ENCODE assay signal across 22 mouse cellular contexts in genomic region chr5:143558731-143559130, GRCm38 (mm10). TPM values are rescaled to one million over a fixed set of nuclear protein-coding genes. Genes with fewer than 3 reads are reported as not detected.
A peak's percentile ranks its signal among the peaks of the same experiment; 100 is the strongest.
DNase-seq lines count a peak whose midpoint lies in the region; ATAC-seq and TF ChIP-seq lines count a peak whose summit lies in the region.
"Had no signal": no experiment of that assay in that cellular context is flagged by ENCODE, and none has a peak within 500 bp of the region (broad histone marks: within the 10 kb centered on the region; RNA-seq: fewer than 3 reads in every experiment).

No protein-coding gene starts in this region.

- 72% methylated on average over 3 of the region's 3 CpGs for WGBS in liver, embryonic 13.5 days (ENCODE audit: insufficient replicate concordance)
- WGBS in liver, embryonic 11.5 days = 77% methylated on average over 3 of the region's 3 CpGs
- 37% methylated on average over 3 of the region's 3 CpGs for WGBS in heart, postnatal 0 days
- WGBS in midbrain, embryonic 11.5 days = 90% methylated on average over 3 of the region's 3 CpGs
- whole genome bisulfite sequencing in hindbrain, embryonic 12.5 days = 95% methylated on average over 3 of the region's 3 CpGs

- no peak for TF ChIP-seq EP300 in heart, postnatal 0 days (IDR thresholded peaks at IDR 0.05; ENCODE audit: low read depth)

- no peaks in the 10 kb centered on the region for H3K9me3 ChIP-seq in liver, embryonic 13.5 days (replicated peaks)
- no peaks in the 10 kb centered on the region for H3K9me3 ChIP-seq in liver, embryonic 11.5 days (ENCODE audit: control insufficient read depth, low read length)
- H3K9me3 ChIP-seq in heart, postnatal 0 days (replicated peaks; ENCODE audit: control insufficient read depth, low read length) = no peaks in the 10 kb centered on the region
- H3K9me3 ChIP-seq in midbrain, embryonic 11.5 days (ENCODE audit: control insufficient read depth, low read length) = no peaks in the 10 kb centered on the region
- H3K9me3 ChIP-seq in hindbrain, embryonic 12.5 days (replicated peaks) = no peaks in the 10 kb centered on the region
- H3K9me3 ChIP-seq: embryonic facial prominence, embryonic 13.5 days; G1E; hindbrain, embryonic 13.5 days; limb, embryonic 10.5 days had no signal

- H3K4me1 ChIP-seq in liver, embryonic 13.5 days (replicated peaks) = peaks cover 71% of the 10 kb centered on the region
- H3K4me1 ChIP-seq in liver, embryonic 11.5 days (replicated peaks; ENCODE audit: control insufficient read depth, insufficient read depth, low read length) = peaks cover 11% of the 10 kb centered on the region
- peaks cover 47% of the 10 kb centered on the region for H3K4me1 ChIP-seq in heart, postnatal 0 days (ENCODE audit: control insufficient read depth, insufficient read depth)
- no peaks in the 10 kb centered on the region for H3K4me1 ChIP-seq in midbrain, embryonic 11.5 days (ENCODE audit: control insufficient read depth, insufficient read depth, low read length)
- peaks cover 5% of the 10 kb centered on the region; the same call in 1 of the 2 replicates for H3K4me1 ChIP-seq in hindbrain, embryonic 12.5 days
- H3K4me1 ChIP-seq: embryonic facial prominence, embryonic 13.5 days; limb, embryonic 10.5 days had no signal

- peak; percentile 32 for DNase-seq in gastrocnemius, postnatal 14 days
- no peak for DNase-seq in gastrocnemius, postnatal 4 days (ENCODE audit: low spot score in 2 of 2)
- no peak for DNase-seq in liver, embryonic 13.5 days
- DNase-seq in liver, embryonic 11.5 days (ENCODE audit: low spot score) = no peak
- peak; percentile 59 for DNase-seq in heart, postnatal 0 days (ENCODE audit: low spot score)
- no peak for DNase-seq in midbrain, embryonic 11.5 days (ENCODE audit: low spot score, missing footprints)
- DNase-seq: adrenal gland, postnatal 14 days; cerebellum, adult 11 months; cerebellum, postnatal 10 days; kidney, adult 9 months; kidney, postnatal 25 days; lung, postnatal 14 days; midbrain, embryonic 14.5 days; thymus, postnatal 36 days had no signal

- intact Hi-C loops in gastrocnemius, postnatal 14 days (cut with DNase I; ENCODE audit: low total_unique reads) = no loop called here

- H3K4me3 ChIP-seq in liver, embryonic 13.5 days (replicated peaks) = no peak overlapping the region
- no peak overlapping the region for H3K4me3 ChIP-seq in liver, embryonic 11.5 days (ENCODE audit: low read depth, low read length)
- no peak overlapping the region for H3K4me3 ChIP-seq in heart, postnatal 0 days (ENCODE audit: low read depth, low read length)
- no peak overlapping the region for H3K4me3 ChIP-seq in midbrain, embryonic 11.5 days (ENCODE audit: low read depth, low read length)
- no peak overlapping the region for H3K4me3 ChIP-seq in hindbrain, embryonic 12.5 days
- H3K4me3 ChIP-seq: embryonic facial prominence, embryonic 13.5 days; hindbrain, embryonic 13.5 days; limb, embryonic 10.5 days had no signal

- peak overlapping the region; percentile 58 for H3K27ac ChIP-seq in liver, embryonic 13.5 days
- H3K27ac ChIP-seq in liver, embryonic 11.5 days (ENCODE audit: low read depth, low read length) = no peak overlapping the region
- peak overlapping the region; percentile 79 for H3K27ac ChIP-seq in heart, postnatal 0 days (ENCODE audit: low read depth)
- H3K27ac ChIP-seq in midbrain, embryonic 11.5 days (ENCODE audit: low read depth, low read length) = no peak overlapping the region
- no peak overlapping the region for H3K27ac ChIP-seq in hindbrain, embryonic 12.5 days
- H3K27ac ChIP-seq: embryonic facial prominence, embryonic 13.5 days; hindbrain, embryonic 13.5 days; limb, embryonic 10.5 days had no signal

- H3K4me2 ChIP-seq in liver, embryonic 13.5 days = no peak overlapping the region
- no peak overlapping the region for H3K4me2 ChIP-seq in liver, embryonic 11.5 days
- no peak overlapping the region for H3K4me2 ChIP-seq in heart, postnatal 0 days (ENCODE audit: low read depth, low read length)
- no peak overlapping the region for H3K4me2 ChIP-seq in midbrain, embryonic 11.5 days
- H3K4me2 ChIP-seq in hindbrain, embryonic 12.5 days (replicated peaks) = no peak overlapping the region
- H3K4me2 ChIP-seq: embryonic facial prominence, embryonic 13.5 days; hindbrain, embryonic 13.5 days had no signal

- no peak for ATAC-seq in liver, embryonic 13.5 days (ENCODE audit: low read depth)
- no peak for ATAC-seq in liver, embryonic 11.5 days (replicated peaks; ENCODE audit: low FRiP score)
- ATAC-seq in heart, postnatal 0 days (ENCODE audit: insufficient read depth, low read depth) = peak; percentile 35; the same call in 1 of the 2 replicates
- no peak for ATAC-seq in midbrain, embryonic 11.5 days (ENCODE audit: low FRiP score)
- ATAC-seq in hindbrain, embryonic 12.5 days (ENCODE audit: low FRiP score) = no peak
- ATAC-seq: activated CD4-positive, CD25-positive, alpha-beta regulatory T cell, adult 4 months; forebrain, embryonic 16.5 days; inflammation-experienced regulatory T-cells, adult 6 months had no signal

- H3K36me3 ChIP-seq in liver, embryonic 13.5 days = peaks cover 8% of the 10 kb centered on the region
- H3K36me3 ChIP-seq in liver, embryonic 11.5 days (ENCODE audit: control insufficient read depth, insufficient read depth, low read length) = no peaks in the 10 kb centered on the region
- H3K36me3 ChIP-seq in heart, postnatal 0 days (replicated peaks; ENCODE audit: control insufficient read depth, insufficient read depth, low read length) = peaks cover 1% of the 10 kb centered on the region; the same call in 1 of the 2 replicates
- H3K36me3 ChIP-seq in midbrain, embryonic 11.5 days (ENCODE audit: control insufficient read depth, insufficient read depth, low read length) = no peaks in the 10 kb centered on the region
- H3K36me3 ChIP-seq in hindbrain, embryonic 12.5 days = peaks cover 19% of the 10 kb centered on the region

- H3K9ac ChIP-seq in liver, embryonic 13.5 days = no peak overlapping the region
- no peak overlapping the region for H3K9ac ChIP-seq in liver, embryonic 11.5 days (ENCODE audit: low read depth, low read length)
- H3K9ac ChIP-seq in heart, postnatal 0 days (replicated peaks; ENCODE audit: low read depth, low read length) = no peak overlapping the region
- no peak overlapping the region for H3K9ac ChIP-seq in midbrain, embryonic 11.5 days (ENCODE audit: low read length)
- H3K9ac ChIP-seq in hindbrain, embryonic 12.5 days = no peak overlapping the region
- H3K9ac ChIP-seq: embryonic facial prominence, embryonic 13.5 days; hindbrain, embryonic 13.5 days had no signal

- no peak for TF ChIP-seq CTCF in heart, postnatal 0 days (IDR thresholded peaks at IDR 0.05; ENCODE audit: low read depth)

- H3K27me3 ChIP-seq in liver, embryonic 13.5 days = no peaks in the 10 kb centered on the region
- no peaks in the 10 kb centered on the region for H3K27me3 ChIP-seq in liver, embryonic 11.5 days (replicated peaks; ENCODE audit: control insufficient read depth, insufficient read depth, low read length)
- no peaks in the 10 kb centered on the region for H3K27me3 ChIP-seq in heart, postnatal 0 days (ENCODE audit: control insufficient read depth, insufficient read depth, low read length)
- no peaks in the 10 kb centered on the region for H3K27me3 ChIP-seq in midbrain, embryonic 11.5 days (ENCODE audit: control insufficient read depth, insufficient read depth, low read length)
- no peaks in the 10 kb centered on the region for H3K27me3 ChIP-seq in hindbrain, embryonic 12.5 days
- H3K27me3 ChIP-seq: embryonic facial prominence, embryonic 13.5 days; hindbrain, embryonic 13.5 days had no signal

RNA-seq across cellular contexts. Expression of gene Rac1, which starts 30.9 kb away (rescaled TPM):
- total RNA-seq in gastrocnemius, postnatal 14 days (2021) = 100 to 1,000 TPM; 197 to 208 TPM
- total RNA-seq in gastrocnemius, postnatal 4 days (2021) = 100 to 1,000 TPM; 284 to 299 TPM
- polyA plus RNA-seq in liver, embryonic 13.5 days (2015; fragmentation: Nextera tagmentation; extraction: Ambion mirVana) = 178 and 188 TPM in 2 replicates
- 352 and 370 TPM in 2 replicates for polyA plus RNA-seq in liver, embryonic 11.5 days (2014; fragmentation: Nextera tagmentation; extraction: Ambion mirVana)
- total RNA-seq in heart, postnatal 0 days (2014; rRNA removed; ENCODE audit: low replicate concordance) = 135 and 194 TPM in 2 replicates
- 241 and 249 TPM in 2 replicates for polyA plus RNA-seq in heart, postnatal 0 days (2015; fragmentation: Nextera tagmentation; extraction: Ambion mirVana)
- polyA plus RNA-seq in midbrain, embryonic 11.5 days (2014; fragmentation: Nextera tagmentation; extraction: Ambion mirVana) = 480 and 494 TPM in 2 replicates
- 411 and 449 TPM in 2 replicates for polyA plus RNA-seq in hindbrain, embryonic 12.5 days (2016; fragmentation: Nextera tagmentation; extraction: Ambion mirVana)

Comparison
In these comparisons a context has a peak if more than half of its experiments do, and no peak if none do; other contexts are left out.
1. DNase-seq: peak in gastrocnemius, postnatal 14 days (single experiment) and heart, postnatal 0 days (single experiment); none in gastrocnemius, postnatal 4 days (0 of 2), liver, embryonic 13.5 days (single experiment), liver, embryonic 11.5 days (single experiment) and midbrain, embryonic 11.5 days (single experiment).
2. H3K27ac ChIP-seq: peak in liver, embryonic 13.5 days (single experiment) and heart, postnatal 0 days (single experiment); none in liver, embryonic 11.5 days (single experiment), midbrain, embryonic 11.5 days (single experiment) and hindbrain, embryonic 12.5 days (single experiment).